Mouse (Mus musculus): ENCODE data around the gene Serpina6. TPM values are rescaled to one million over a fixed set of nuclear protein-coding genes. Genes with fewer than 3 reads are reported as not detected.
"Not testable (repeated sequence)": the region's sequence is repeated elsewhere in the genome, so short reads cannot be mapped to it uniquely, and the experiment has no call there.

Gene Serpina6
- 1 to 10 TPM in 1 of 2 experiments, under 1 TPM in 1; 0.73 to 7.0 TPM for total RNA-seq (2021)
- long read RNA-seq, experiment 1, transcript Serpina6-201 (5 exons, 1,605 nt) = major isoform, 5 of 5 reads
- long read RNA-seq, experiment 1, partial matches to known transcripts = 0 of 5 reads
- long read RNA-seq, experiment 1, other reads (novel, unspliced or antisense) = 0 of 5 reads
- long read RNA-seq, experiment 2 = 0 reads

- no peak for DNase-seq (ENCODE audit: low spot score in 2 of 2)
Measured at GRCm38 (mm10) chr12:103656848-103657626, at the start of gene Serpina6. TSS of gene Serpina6 (minus strand) at chr12:103657212.

- no peak for DNase-seq (ENCODE audit: low spot score in 2 of 2)
Measured at GRCm38 (mm10) chr12:103706113-103706512, 49.1 kb upstream of the Serpina6 start.

- no peak for DNase-seq (ENCODE audit: low spot score in 2 of 2)
Measured at GRCm38 (mm10) chr12:103705547-103705946, 48.5 kb upstream of the Serpina6 start.

- no peak for DNase-seq (ENCODE audit: low spot score in 2 of 2)
Measured at GRCm38 (mm10) chr12:103700144-103700750, 43.2 kb upstream of the Serpina6 start.

- DNase-seq (ENCODE audit: low spot score in 2 of 2) = no peak
Measured at GRCm38 (mm10) chr12:103695429-103695828, 38.4 kb upstream of the Serpina6 start, which contains the start of gene Serpina1f. TSS of gene Serpina1f (minus strand) at chr12:103695529.

GRCm38 (mm10) chr12:103688221-103688814 is 31.3 kb upstream of the Serpina6 start:
- no peak for DNase-seq (ENCODE audit: low spot score in 2 of 2)

- DNase-seq (ENCODE audit: low spot score in 2 of 2) = no peak
Measured at GRCm38 (mm10) chr12:103687021-103687420, 30.0 kb upstream of the Serpina6 start.

GRCm38 (mm10) chr12:103686050-103686449 is 29.0 kb upstream of the Serpina6 start:
- DNase-seq (ENCODE audit: low spot score in 2 of 2) = no peak

- DNase-seq (ENCODE audit: low spot score in 2 of 2) = no peak
Measured at GRCm38 (mm10) chr12:103685386-103685785, 28.4 kb upstream of the Serpina6 start.

GRCm38 (mm10) chr12:103683775-103684174 is 26.8 kb upstream of the Serpina6 start:
- no peak for DNase-seq (ENCODE audit: low spot score in 2 of 2)

GRCm38 (mm10) chr12:103681739-103682138 is 24.7 kb upstream of the Serpina6 start:
- DNase-seq (ENCODE audit: low spot score in 2 of 2) = no peak

- no peak for DNase-seq (ENCODE audit: low spot score in 2 of 2)
Measured at GRCm38 (mm10) chr12:103681169-103681568, 24.2 kb upstream of the Serpina6 start.

- DNase-seq (ENCODE audit: low spot score in 2 of 2) = not testable (repeated sequence)
Measured at GRCm38 (mm10) chr12:103679853-103680252, 22.8 kb upstream of the Serpina6 start.

- no peak for DNase-seq (ENCODE audit: low spot score in 2 of 2)
Measured at GRCm38 (mm10) chr12:103676039-103676438, 19.0 kb upstream of the Serpina6 start, which contains the start of gene Serpina16. TSS of gene Serpina16 (minus strand) at chr12:103676139.

GRCm38 (mm10) chr12:103673179-103673578 is 16.2 kb upstream of the Serpina6 start:
- no peak for DNase-seq (ENCODE audit: low spot score in 2 of 2)

GRCm38 (mm10) chr12:103671483-103671882 is 14.5 kb upstream of the Serpina6 start:
- no peak for DNase-seq (ENCODE audit: low spot score in 2 of 2)

- DNase-seq (ENCODE audit: low spot score in 2 of 2) = no peak
Measured at GRCm38 (mm10) chr12:103670964-103671363, 14.0 kb upstream of the Serpina6 start.

- DNase-seq (ENCODE audit: low spot score in 2 of 2) = no peak
Measured at GRCm38 (mm10) chr12:103670344-103670743, 13.3 kb upstream of the Serpina6 start.

GRCm38 (mm10) chr12:103665286-103665685 is 8.3 kb upstream of the Serpina6 start:
- DNase-seq (ENCODE audit: low spot score in 2 of 2) = no peak

- DNase-seq (ENCODE audit: low spot score in 2 of 2) = not testable (repeated sequence)
Measured at GRCm38 (mm10) chr12:103662053-103662452, 5.0 kb upstream of the Serpina6 start.

GRCm38 (mm10) chr12:103660076-103660475 is 3.1 kb upstream of the Serpina6 start:
- no peak for DNase-seq (ENCODE audit: low spot score in 2 of 2)

GRCm38 (mm10) chr12:103659171-103659570 is 2.2 kb upstream of the Serpina6 start:
- DNase-seq (ENCODE audit: low spot score in 2 of 2) = no peak
